Mouse (Mus musculus) C3H10T1/2 (cell line): ENCODE measurements around the gene Olfr20. TPM values are rescaled to one million over a fixed set of nuclear protein-coding genes. Genes with fewer than 3 reads are reported as not detected.

Source experiments
- polyA plus RNA-seq, 2 experiments: library from polyadenylated mRNA; unstranded; fragments of >200 nt; fragmentation: generic; extraction: Trizol; gene quantifications; one replicate each; pipeline ENCODE4 v1.2.1; 2012; ENCODE audit warnings: missing spikeins in 2 of 2

Olfr20 gene
- polyA plus RNA-seq: not detected

DNA sequence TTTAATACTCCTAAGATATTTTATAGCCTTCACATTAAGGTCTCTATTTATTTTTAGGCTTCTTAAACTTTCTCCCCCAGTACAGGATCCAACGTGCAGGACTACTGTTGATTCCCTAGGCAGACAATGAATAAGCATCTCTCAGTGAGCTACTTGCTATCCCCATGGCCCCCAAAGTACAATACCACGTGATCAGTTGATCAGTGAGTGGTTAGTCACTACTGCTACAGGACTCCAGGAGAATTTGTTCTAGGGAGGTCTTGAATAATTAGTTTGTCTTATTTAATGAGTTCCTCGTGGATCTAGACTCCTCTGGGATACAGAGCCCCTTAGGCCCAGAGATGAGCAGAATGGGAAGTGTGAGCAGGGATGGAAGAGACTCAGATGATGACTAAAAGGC, at the start of gene Olfr20:
Gene Olfr20 (plus strand): TSS at position 301 of the 400 bp plus-strand sequence.

GRCm38 (mm10) chr11:73329442-73329841, 21.1 kb upstream of the Olfr20 start, which contains the start of the genes Aspa, Gm49340 and Spata22:
TSS of gene Aspa (minus strand) at chr11:73329596.
TSS of gene Gm49340 (plus strand) at chr11:73329741.
TSS of gene Spata22 (plus strand) at chr11:73329741.

DNA sequence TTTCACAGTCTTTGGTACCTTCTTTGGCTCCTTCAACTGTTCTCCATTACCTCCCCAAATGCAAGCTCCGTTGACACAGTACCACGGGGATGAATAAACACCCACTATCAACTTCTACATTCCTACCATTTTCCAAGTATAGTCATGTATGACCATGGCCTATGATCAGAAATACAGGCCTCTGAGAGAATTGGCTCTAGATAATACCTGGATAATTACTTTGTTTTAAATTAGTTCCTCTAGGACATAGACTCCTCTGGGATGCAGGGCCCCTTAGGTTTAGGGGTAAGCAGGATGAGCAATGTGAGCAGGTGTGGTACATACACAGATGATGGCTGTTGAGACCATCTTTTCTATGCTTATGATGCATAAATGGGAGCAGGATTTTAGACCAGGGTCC, 20.4 kb downstream of the Olfr20 start, which contains the start of gene Olfr376:
Gene Olfr376 (plus strand): TSS at position 301 of the 400 bp plus-strand sequence.

GRCm38 (mm10) chr11:73399514-73399913, 48.9 kb downstream of the Olfr20 start, which contains the start of gene Olfr1:
TSS of gene Olfr1 (minus strand) at chr11:73399614.

Other genes with a start within 250 kb of the Olfr20 start
- gene Haspin, start 212.5 kb upstream of the Olfr20 start, polyA plus RNA-seq: 1 to 10 TPM; 4.8 to 5.8 TPM
- 1 to 10 TPM in 1 of 2 experiments, under 1 TPM in 1; 0.01 to 1.1 TPM for gene P2rx5, start 190.4 kb upstream of the Olfr20 start, polyA plus RNA-seq
- 10 to 100 TPM; 41.6 to 71.5 TPM for gene Emc6, start 173.7 kb upstream of the Olfr20 start, polyA plus RNA-seq
- 100 to 1,000 TPM; 122 to 202 TPM for gene Tax1bp3, start 173.7 kb upstream of the Olfr20 start, polyA plus RNA-seq
- gene Ctns, start 151.7 kb upstream of the Olfr20 start, polyA plus RNA-seq: 10 to 100 TPM in 1 of 2 experiments, 1 to 10 TPM in 1; 2.2 to 17.8 TPM
- 1 to 10 TPM in 1 of 2 experiments, under 1 TPM in 1; 0.42 to 4.1 TPM for gene Shpk, start 151.3 kb upstream of the Olfr20 start, polyA plus RNA-seq
- gene Trpv1, start 116.5 kb upstream of the Olfr20 start, polyA plus RNA-seq: under 1 TPM in 1 of 2 experiments, not detected in 1; 0.11 TPM
- gene Trpv3, start 83.4 kb upstream of the Olfr20 start, polyA plus RNA-seq: under 1 TPM; under 0.01 to 0.02 TPM
- 1 to 10 TPM in 1 of 2 experiments, under 1 TPM in 1; 0.75 to 3.2 TPM for gene Aspa, start 21.2 kb upstream of the Olfr20 start, polyA plus RNA-seq
- gene Gm49340, start 21.0 kb upstream of the Olfr20 start, polyA plus RNA-seq: not detected
- under 1 TPM in 1 of 2 experiments, not detected in 1; 0.06 TPM for gene Spata22, start 21.0 kb upstream of the Olfr20 start, polyA plus RNA-seq
- not detected for gene Olfr376, start 20.5 kb downstream of the Olfr20 start, polyA plus RNA-seq
- gene Olfr1, start 48.8 kb downstream of the Olfr20 start, polyA plus RNA-seq: not detected
- not detected for gene Olfr378, start 77.7 kb downstream of the Olfr20 start, polyA plus RNA-seq
- gene Olfr380, start 106.7 kb downstream of the Olfr20 start, polyA plus RNA-seq: not detected
- not detected for gene Olfr381, start 140.8 kb downstream of the Olfr20 start, polyA plus RNA-seq
- not detected for gene Olfr382, start 166.4 kb downstream of the Olfr20 start, polyA plus RNA-seq
- gene Olfr385, start 242.2 kb downstream of the Olfr20 start, polyA plus RNA-seq: not detected
- not detected for gene Olfr384, start 247.8 kb downstream of the Olfr20 start, polyA plus RNA-seq